Mouse (Mus musculus) lung, postnatal 10 days (tissue): ENCODE data around the gene Med10.

Experiments
- DNase-seq: peaks from one replicate; pipeline ENCODE4 v3.0.0; 2021

Med10 gene

DNA sequence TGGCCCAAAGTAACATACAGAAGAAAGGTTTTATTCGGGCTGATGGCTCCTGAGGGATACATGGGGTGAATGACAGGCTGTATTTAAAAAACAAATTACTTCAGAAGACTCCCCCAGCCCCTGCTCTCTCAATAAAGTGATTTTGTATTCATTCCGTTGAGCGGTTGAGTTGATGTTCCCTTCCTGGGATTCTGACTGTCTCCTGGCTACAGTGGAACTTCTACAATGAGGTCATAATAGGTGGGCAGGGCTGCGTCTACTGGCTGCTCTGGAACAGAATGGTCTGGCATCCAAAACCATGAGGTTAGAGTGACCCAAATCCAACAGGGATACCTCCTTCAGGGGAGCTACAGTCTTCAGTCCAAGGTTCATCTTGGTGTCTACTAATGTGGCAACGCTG, at the start of gene Med10:
Gene Med10, plus strand, starts transcription at position 301 of the 400 bp plus-strand sequence.
- no peak for DNase-seq

DNA sequence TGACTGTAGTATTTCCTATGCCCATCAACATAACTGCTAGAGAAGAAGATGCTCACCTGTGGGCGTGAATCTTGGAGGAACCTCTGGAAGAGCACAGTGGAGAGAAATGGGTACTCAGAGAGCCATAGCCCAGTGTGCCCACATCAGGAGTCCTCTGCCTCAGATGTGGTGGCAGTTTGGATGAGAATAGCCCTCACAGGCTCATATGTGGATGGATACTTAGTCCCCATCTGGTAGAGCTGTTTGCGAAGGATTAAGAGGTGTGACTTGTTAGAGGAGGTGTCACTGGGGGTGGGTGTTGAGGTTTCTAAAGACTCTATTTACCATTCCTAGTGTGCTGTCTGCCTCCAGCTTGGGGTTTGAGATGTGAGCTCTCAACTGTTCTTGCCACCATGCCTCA, 49.3 kb upstream of the Med10 start:
- DNase-seq, result no peak

DNA sequence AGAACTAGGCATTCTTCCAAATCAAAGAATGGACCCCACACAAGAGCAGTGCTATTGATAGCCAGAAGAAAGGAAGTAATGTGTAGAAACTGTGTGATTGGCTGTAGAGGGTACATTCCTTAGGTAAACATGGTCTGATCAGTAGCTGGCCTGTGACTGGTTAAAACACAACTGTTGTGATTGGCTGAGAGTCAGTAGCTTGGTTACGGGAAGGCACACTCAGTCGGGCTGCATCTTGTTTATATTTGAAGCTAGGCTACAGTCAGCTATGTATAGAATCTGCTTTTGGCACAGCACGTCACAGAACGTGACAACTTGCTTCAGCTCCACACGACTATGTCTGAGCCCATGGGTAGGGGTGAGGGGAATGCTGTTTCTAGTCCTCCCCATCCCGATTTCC, 43.2 kb upstream of the Med10 start:
- DNase-seq, result no peak

DNA sequence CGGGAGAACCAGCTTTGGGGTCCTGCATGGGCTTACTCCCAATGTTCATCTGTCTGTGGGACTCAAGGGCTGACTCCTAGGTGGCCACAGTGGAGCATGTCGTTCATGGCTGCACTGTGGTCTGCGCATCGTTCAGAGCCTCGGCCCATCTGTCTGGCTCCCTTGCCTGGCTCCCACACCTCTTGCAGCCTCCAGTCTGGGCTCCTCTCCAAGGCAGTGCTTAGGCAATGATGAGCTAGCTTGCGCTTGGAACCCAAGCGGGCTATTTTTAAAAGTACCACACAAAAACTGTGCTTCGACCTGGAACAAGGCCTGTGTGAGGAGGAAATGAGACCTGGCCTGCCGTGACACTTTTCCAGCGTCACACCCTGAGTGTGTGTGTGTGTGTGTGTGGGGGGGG, 40.8 kb upstream of the Med10 start:
- peak; percentile 77 for DNase-seq

DNA sequence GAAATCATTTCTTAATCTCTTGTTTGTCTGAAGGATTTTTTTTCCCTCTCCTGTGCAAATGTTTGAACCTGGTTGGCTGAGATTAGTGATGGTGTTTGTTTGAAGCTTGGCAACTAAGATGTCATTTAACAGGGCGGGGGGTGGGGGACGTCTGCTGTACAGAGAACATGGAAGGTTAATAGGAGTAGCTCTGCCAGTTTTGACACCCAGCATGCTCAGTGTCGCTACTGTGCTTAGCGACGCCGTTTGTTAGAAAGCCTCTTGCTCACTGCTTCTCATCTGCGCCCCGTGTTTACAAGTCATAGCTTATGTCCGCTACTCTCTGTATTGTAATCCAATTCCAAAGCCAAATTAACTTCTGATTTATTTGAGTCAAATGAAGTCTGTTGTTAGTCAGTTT, 37.5 kb upstream of the Med10 start:
- DNase-seq, result no peak

DNA sequence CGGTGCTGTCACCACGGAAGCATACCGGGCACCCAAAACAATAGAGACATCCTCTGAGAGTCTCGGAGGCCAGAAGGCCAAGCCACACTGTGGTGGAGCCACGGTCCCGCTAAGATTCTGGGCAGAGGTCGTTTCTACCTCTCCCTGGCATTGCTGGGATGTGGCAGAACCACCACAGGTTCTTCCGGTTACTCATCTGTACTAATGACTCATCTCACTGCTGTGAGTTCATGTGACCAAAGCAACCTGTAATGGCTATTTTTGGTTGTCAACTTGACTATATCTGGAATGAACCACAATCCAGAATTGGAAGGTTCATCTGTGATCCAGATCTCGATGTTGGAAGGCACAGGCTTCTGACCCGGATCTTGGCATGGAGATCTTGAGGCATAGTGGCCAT, 34.0 kb upstream of the Med10 start:
- no peak for DNase-seq

DNA sequence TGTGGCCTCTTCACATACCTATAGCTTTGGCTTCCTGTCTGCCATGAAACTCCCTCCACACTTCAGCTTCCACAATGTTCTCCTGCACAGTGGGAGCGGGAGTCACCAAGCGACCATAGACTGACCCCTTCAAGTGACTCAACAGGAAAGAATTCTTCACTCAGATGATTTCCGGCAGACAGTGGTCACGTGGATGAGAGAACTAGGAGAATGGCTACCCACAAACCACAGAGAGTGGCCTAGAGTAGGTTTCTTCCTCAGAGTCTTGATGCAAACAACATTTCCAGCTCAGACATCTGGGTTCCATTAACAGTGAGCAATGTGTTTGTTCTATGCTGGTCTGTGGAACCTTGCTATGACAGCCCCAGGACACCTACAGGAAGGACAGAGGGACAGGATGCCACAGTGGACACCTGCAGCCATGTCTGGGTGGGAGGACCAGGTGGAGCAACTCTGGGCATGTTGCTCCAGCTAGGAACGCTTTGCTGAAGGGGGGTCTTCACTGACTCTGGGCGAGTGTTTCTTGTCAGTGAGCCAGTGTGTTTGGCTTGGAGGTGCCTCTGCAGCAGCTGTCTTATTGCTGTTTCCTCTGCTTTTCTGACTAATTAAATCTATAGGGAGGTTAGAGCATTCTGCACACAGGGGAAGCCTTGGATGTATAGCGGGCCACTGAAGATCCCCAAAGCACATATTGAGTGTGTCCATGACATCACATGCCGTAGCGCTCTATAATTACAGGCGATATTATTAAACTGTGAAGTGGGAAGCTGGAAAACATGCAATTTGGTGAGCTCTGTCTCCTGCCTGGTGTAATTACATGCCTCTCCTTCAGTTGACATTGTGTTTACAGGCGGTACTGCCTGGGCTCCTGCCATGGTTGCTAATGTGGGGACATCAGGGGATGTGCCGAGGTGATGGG, 31.4 kb upstream of the Med10 start:
- no peak for DNase-seq

DNA sequence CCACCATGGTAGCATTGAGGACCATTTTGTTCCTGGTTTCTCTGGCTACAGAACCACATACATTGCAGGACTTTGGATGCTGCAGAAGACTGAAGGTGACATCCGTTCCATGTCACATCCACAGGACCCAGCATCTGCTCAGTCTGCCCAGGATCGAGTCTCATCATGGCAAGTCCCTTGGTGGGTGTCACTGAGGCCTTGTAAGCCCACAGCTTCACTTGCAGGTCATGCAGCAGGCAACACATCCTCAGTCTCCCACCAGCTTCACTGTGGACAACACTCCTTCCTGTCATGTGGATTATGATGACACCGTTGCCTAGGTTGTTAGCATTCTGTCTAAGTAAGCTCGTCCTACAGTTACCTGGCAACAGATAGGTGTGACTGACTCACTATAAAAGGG, 29.8 kb upstream of the Med10 start:
- no peak for DNase-seq

DNA sequence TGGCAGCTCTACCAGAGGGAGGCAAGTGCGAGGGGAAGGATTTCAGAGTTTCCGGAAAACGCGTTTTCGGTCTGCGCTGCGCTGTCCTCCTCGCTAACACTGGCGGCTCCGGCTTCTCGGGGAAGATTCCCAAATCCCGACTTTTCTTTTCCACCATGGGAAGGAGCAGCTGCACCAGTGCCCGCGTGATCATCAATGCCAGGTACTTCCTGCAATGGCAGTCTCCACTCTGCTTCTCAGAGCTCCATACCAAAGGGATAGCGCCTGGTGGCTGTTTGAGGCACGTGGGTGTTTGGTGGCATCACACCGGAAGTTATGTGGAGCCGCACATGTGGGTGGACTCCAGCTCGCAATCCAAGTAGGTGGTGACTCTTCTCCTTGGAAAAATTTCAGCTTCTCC, 24.0 kb upstream of the Med10 start:
- no peak for DNase-seq

DNA sequence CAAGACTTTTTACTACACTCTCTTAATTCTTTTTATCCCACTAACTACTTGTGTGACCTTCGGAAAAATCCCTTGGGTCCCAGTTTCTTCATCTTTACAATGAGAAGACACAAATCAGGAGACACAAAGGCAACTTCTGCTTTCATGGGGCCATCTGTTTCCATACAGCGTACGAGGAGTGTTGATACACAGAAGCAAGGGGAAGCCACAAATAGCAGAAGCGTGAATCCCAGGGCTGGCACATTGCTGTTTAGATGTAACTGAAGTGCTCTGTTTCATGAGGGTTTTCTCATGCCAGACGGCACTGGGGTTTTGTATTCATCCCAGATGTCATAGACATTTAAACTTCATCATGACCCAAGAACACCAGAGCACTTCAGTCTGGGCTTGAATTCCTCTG, 13.5 kb upstream of the Med10 start:
- no peak for DNase-seq

DNA sequence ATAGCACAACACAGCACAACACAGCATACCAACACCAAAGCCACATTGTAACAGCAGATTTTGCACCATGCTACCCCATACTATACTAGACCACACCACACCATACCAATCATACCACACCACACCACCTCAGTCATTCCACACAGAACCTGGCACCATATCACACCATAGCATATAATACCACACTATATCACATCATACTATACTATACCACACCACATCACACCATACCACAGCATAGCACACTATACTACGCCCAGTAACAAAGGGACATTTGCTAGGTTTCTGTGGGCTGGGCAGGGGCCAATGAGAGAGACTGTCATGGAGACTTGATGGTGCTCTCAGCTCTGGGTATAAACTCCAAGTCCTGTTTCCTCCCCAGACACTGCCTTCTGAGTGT, 10.4 kb upstream of the Med10 start:
- DNase-seq, result no peak

DNA sequence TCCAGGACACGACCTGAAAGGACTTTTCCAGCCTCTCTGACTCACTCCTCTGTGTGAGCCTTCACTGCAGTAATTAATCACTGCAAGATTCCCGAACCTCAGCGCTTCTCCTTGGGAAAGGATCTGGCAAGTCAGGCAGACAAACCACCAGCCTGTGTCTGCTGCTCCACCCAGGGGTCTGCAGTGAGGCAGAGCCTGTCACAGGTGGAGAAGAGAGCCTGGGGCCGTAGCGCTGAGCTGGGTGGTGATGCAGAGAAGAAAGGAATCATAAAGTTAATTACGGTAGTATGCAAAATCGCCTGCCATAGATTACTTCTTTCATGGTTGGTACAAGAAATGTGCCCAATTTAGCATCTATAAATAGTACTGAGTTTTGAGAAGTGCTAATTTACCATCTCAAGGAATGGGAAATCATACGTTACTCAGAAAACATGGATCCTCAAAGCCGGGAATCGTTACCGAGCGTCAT, 9.6 kb upstream of the Med10 start:
- DNase-seq, result no peak

DNA sequence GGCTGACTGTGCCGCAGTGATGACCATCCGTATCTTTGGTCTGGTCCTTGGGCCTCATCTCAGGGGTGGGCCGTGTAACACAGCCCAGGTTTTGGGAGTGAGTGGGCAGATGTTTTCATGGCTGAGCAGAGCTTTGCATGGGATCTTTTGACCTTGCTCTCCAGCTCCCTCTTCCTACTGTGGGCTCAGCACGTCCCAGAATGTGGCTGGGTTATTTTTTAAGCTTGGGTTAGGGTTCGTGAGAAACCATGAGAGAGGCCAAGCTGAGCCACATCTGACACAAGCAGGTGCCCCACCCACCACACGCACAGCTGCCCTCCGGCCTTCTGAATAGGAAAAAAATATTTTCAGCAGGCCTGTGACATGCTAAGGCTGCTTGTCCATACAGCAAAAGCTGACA, 7.4 kb upstream of the Med10 start:
- DNase-seq, result no peak

DNA sequence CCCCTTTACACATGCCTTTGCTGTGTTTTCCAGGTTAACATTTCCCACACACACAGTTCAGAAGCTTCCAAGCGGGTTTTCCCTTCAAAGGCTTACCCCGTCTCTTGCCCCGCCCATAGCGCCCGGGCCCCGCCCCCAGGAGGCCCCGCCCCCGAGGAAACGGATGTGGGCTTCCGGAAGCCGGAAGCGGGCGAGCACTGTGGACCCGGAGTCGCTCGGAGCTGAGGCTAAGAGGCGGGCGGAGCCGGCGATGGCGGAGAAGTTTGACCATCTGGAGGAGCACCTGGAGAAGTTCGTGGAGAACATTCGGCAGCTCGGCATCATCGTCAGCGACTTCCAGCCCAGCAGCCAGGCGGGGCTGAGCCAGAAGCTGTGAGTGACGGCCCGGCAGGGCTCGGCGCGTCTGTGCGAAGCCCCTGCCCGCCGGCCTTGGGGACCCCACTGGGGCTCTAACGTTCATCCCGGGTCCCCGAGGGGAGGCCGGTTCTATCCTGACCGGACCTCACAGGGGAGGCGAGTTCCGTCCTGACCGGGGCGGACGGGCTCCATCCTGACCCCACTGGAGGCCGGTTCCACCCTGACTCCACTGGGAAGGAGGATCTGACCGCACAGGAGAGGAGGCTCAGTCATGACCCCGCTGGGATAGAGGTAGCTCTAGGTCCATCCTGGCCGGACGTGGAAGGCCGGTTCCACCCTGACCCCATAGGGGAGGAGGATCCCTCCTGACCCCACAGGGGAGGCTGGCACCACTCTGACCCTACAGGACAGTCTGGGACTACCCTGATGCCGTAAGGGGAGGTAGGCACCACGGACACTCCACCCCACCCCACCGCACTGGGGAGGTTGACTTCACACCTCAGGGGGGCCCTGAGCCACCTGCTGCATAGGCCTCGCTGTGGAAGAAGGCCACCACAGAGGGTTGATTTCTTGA, 7.8 kb downstream of the Med10 start:
- DNase-seq, result peak; percentile 91

DNA sequence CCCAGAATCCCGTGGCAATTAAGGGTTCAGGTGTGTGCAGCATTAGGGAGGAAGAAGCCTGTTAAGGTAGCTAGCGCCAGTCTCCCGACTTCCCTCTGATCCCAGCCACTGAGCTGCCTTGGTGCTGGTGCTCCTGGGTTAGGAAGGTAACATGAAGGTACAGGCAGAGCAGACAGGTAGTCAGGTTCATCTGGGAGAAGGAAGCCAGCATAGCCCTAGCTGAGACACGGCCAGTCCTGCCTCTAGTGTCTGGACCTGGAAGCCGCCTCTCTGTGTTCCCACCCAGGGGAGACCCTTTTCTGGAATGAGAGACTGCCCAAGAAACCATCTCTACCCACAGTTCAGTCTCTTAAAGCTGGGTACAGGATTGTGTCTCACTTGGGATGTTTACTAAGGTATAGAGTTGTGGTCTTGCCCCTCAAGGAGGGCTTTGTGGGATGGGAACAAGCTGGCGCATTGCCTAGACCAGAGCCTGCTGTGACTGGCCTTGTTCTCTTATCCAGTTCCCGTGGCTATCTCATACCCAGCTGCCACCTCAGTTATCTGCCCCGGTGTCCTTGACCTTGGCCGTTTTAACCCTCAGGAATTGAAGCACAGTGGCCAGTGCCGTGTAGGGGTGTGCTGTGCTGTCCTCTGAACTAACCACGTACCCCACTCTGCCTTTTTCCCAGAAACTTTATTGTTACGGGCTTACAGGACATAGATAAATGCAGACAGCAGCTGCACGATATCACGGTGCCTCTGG, 8.9 kb downstream of the Med10 start:
- DNase-seq, result no peak

DNA sequence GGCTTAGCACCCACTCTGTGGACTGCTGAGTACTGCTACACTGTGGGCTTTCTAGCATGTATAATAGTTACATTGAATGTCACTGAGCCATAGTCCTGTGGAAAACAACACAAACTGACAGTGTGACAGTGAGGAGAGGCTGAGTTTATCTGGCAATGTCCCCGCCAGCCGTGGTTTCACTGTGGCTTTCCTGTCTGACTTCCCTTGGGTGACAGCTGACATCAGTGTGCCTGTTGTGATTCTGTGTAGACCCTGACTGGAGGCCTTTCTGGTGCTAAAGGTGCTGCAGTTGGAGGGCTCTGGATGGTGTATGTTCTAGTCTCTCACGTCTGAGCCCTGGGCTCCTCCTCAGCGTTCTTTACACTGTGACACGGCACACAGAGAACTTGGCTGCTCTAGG, 11.7 kb downstream of the Med10 start:
- no peak for DNase-seq

DNA sequence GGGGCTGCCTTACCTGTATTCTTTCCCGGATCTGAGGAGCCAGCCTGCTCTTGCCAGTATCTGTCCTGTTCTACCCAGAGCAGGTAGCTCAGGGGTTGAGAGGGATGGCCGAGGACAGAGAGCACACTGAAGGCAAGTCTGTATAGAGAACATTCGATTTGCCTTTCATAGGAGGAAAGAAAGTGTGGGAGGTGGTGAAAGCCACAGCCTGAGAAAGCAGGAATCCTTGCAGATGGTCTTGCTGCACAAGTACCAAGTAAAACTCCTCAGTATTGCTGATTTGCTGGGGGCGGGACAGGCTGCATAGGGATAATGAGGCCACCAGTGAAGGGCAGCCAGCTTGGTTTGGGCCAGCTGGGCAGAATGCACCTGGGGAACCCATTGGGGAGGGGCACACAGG, 16.1 kb downstream of the Med10 start:
- no peak for DNase-seq

DNA sequence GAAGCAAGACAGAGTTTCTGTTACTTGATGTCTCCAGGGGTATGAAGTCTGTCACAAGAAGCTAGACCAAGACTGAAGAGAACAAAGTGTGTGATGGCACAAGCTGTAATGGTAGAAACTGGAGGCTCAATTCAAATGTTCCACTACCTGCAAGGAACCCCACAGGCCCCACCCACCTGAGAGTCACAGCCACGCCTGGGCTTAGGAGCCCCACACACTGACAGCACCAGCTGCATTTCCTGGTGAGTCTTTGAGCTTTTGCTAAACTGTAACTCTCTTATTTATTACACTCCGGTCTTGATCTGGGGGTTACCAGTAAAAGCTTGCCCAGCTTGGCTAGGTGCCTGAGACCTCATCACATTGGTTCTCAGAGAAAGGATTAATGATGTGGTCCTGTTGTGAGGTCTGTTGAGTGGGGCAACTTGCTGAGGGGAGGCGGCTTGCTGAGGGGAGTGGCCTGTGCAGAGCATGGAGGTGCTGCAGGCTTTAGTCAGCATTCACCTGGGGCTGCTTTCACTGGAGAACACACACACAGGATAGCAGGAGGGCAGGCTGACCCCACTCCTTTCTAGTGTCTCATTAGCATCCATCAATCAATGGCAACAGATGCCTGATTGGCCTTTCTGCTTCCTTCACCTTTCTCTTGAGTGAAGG, 19.1 kb downstream of the Med10 start:
- DNase-seq, result no peak

DNA sequence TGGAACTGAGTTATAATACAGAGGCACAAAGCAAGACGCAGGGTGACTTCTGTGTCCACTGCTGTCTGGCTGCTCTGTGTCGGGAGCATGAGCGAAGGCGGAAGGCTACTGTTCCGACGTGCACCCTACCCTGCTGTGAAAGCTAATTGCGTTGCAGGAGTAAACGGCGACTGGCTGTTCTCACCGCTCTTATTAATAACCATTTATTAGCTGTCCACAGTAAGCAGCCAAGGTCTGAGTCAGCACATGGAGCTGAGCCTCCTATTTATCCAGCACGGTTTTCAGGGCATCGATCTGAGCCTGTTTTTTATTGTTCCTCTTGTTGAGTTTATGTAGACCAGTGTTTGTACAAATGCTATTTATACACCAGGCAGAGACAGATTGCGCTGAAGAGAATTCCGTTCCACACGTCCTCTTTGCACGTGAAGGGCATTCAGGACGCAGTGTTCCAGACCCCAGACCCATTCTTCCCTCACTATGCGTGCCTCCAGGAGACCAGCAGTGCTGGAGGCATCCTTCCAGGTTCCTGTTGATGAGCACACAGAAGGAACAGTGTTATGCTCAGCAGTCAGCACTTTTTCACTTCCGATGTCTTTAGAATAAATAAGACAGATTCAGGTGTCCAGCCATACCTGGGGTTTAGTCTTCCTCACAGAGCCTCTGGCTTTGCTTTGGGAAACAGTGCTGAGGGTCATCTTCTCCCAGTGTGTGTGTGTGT, 21.9 kb downstream of the Med10 start:
- DNase-seq, result no peak

DNA sequence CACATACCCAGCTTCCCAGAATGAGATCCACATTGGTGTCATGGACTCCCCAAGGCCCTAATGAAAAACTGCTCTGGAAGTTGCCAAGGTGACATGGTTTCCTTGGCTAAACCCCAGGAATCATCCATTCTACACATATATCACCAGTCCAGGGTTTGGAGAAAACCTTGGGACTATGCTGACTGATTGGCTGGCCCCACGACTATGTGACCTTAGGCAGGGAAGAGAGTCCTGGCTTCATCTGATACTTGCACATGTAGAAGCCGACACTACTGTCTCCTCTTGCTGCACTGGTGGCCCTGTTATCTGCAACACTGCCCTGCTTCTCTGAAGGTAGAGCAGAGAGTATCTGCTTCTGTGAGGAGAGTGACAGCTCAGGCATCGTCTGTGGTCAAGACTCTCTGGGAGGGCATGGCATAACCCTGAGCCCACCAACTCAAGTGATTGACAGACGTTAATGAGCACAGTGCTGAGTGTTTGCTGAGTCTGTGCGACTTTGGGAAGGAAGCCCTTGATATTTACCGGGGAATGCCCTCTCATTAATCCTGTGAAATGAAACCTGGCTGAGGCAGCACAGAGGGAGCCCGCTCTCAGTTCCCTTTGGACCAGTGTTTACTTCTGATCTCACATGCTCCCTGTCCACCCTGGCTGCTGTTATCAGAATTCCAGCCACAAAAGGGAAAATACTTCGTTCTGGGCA, 23.4 kb downstream of the Med10 start:
- DNase-seq, result no peak

DNA sequence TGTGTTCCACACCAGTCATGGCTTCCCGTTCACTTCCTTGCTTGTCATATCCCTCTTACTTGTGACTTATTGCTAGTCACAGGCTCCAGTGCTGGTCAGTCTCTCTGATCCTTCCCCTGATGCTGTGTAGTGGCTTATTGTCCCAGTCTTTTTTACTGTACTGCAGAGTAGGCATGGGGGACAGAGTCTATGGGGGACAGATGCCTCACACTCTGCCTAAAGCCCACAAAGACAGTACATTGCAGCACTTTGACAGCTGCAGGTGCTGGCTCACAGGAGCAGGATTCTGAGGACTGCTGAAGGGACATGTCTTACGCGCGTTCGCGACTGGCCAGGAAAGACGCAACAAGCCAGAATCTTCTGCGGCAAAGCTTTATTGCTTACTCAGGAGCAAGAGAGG, 28.4 kb downstream of the Med10 start:
- DNase-seq, result no peak
